Mouse (Mus musculus) heart, adult 9 months (tissue): ENCODE data around the gene Rbm34.
A peak's percentile ranks its signal among the peaks of the same experiment; 100 is the strongest.
"Not testable (repeated sequence)": the region's sequence is repeated elsewhere in the genome, so short reads cannot be mapped to it uniquely, and the experiment has no call there.

Source experiments
- DNase-seq, 2 experiments: peaks; one replicate each; pipeline ENCODE4 v3.0.0; 2022; ENCODE audit warnings: low spot score in 2 of 2

The Rbm34 gene

DNA sequence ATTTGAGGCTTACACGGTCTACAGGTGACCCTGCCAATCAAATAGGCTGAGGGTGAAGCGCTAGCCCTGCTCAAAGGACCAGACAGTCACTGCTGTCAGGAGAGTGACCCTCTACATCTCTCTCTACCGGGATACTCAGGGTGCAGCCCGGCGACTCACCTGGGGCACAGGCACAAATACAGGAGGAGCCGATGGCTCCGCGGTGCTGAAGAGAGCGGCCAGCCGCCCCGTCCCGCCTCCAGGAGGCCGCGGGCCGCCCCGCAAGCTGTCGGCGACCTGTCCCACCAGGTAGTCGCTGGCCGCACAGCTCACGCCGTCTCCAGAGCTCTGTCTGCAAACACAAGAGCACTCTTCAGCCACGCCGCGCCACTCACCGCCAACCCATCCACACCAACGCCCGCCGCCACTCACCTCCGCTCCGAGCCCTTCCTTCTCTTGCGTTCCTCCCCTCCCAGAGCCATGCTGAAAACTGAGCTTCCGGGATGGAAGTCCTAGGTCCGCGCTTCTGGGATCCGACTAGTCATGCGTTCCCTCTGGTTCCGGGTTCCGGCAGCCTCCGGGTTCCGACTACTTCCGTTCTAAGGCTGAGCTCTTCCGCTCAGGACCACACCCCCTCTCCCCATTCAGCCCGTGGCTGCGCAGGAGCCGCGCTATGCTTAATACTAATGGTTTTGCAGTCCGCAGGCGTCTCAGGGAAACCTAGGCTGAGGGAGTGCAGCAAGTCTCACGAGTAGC lies at the start of gene Rbm34:
Gene Rbm34 (minus strand): TSS at position 493 of the 735 bp plus-strand sequence.
- DNase-seq, result peak; percentile 86 to 92

DNA sequence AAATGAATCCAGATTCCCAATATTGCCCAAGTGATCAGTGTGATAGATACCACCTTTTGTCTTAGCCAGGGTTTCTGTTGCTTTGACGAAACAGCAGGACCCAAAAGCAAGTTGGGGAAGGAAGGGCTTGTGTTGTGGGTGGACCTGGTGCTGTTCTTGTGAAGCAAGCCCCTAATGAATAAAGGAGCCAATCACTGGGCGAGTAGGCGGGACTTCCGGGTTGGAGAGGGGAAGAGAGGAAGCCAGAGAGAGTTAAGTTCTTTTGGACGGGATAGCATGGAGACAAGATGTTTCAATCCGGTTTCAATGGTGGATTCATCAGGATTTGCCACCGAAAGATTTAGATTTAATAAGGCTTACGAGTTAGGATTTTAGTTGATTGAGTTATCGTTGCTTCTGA lies 40.8 kb upstream of the Rbm34 start:
- no peak for DNase-seq

DNA sequence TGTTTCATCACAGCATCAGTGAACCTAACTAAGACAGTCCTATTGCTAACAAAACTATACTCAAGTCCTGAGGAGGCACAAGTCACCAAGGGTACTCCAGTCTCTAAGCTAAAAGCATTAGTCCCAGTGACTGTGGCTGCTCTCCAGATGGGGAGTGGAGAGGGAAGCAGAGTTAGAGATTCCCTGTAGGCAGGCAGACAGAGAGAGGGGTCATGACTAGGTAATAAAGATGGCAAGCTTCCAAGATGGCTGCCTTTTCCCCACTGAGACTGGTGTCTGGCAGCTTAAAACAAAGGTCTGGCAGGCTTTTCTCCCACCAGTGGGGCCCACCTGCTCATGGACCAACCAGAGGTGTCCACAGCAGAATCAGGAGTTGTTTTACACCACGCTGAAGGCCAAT lies 23.6 kb upstream of the Rbm34 start:
- no peak for DNase-seq

DNA sequence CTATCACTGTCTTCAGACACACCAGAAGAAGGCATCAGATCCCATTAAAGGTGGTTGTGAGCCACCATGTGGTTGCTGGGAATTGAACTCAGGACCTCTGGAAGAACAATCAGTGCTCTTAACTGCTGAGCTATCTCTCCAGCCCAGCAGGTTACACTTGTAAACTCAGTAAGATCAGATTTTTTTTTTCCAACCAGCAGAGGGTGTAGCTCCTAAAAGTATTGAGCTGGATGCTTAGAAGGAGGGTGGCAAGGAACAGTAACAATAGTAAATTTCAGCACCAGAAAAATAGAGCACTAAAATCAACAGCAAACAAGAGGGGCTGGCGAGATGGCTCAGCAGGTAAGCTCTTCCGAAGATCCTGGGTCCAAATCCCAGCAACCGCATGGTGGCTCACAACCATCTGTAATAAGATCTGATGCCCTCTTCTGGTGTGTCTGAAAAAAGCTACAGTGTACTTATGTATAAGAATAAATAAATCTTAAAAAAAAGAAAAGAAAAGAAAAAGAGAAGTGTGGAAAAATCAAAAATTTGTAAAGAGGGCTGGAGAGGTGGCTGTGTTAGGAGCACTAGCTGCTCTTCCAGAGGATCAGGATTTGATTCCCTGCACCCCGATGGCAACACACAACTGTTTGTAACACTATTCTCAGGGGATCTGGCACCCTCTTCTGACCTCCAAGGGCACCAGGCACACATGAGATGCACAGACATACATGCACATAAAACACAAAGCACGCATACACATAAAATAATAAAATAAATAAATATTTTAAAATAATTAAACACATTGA lies 18.7 kb upstream of the Rbm34 start:
- DNase-seq, result no peak

DNA sequence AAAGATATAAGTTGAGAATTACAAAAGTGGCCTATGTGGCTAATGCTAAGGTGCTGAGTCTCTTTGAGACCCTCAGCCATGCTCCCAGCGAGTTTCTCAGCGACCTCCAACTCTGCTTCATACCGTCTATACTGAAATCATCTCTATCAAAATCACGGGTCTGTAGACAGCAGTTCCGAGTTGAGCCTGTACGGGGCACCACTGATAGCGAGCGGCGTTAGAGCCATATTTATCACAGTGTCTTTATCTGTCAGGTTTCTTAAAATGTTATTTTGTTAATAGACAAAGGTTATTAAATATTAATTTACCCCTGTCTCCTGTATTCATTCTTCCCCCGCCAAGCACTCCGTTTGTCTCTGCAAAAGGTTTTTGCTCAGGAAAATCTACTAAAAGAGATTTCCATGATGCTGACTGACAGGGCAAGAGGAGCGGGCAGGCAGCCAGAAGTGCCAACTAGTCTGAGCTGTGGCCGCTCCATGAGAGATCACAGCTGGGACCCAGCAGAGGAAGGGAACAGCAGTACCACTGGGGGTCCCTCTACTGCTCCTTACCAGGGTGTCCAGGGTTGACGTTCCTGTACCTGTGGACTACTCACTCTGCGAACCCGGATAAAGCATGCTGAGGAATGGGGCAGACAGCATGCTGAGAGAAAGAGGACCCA lies 17.6 kb upstream of the Rbm34 start:
- DNase-seq, result no peak

DNA sequence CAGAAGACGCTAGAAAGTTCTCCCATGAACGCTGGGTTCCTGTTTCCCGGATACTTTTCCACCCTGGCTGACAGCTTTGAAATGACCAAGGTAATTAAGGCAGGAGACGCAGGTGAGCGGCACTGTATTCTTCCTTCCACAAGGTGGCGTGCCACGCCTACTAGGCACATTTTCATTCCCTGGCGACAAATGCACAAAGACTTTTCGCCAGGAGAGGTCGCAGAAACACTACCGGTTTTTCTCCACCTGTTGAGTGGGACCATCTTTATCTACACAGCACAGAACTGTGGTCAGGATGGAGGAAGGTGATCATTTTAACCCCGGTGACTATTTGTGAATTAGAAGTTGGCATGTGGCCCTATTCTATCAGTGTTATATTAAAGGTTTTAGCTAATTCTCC lies 15.6 kb upstream of the Rbm34 start:
- peak; percentile 38 to 73 for DNase-seq

DNA sequence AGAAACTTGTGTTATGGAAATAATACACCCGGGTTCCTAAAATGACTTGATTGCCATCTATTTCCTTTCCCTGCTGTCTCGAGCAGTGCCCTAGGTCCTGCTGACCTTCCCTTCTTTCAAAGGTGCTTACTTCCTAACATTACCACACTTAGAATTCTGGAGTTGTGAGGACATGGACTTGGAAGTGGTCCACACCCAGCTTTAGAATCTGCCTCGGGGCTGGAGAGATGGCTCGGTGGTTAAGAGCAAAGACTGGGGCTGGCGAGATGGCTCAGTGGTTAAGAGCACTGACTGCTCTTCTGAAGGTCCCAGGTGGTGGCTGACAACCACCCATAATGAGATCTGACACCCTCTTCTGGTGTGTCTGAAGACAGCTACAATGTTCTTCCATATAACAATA lies 9.2 kb upstream of the Rbm34 start:
- no peak for DNase-seq

DNA sequence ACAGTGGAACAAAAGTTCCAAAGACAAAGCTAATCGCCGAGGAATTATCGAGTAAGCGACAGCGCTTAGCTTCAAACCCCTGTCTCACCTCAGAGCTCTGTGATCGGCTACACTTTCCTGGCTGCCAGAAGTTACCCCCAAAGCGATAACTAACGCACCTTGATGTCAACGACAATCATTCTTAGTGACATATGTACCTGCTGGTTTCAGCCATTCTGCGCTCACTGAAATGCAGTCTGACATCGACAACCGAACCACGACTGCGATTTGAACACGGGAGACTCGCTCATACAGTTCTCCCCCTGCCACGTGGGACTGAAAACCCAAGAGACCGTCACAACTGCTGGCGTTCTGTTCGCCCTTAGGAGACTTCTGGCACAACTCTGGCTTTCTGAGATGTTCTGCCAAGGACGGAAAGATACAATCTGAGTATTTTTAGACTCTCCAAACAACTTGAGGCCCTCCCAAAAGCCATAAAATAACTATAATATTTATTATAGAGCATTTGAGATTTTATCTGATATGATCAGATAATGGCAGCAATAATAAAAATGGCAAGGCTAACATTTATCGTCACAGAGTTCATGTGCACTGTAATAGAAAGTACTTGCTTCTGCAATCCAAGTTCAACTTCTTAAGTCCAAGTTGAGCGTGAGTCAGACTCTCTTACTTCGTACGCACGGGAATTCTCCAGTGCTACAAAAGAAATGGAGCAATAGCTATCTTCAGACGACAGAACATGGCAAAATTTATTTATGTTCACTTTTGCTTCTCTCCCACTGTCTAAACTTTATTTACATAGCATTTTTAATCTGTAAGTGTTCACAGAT lies 8.4 kb upstream of the Rbm34 start:
- peak in 1 of 2 experiments; percentile 20 for DNase-seq

DNA sequence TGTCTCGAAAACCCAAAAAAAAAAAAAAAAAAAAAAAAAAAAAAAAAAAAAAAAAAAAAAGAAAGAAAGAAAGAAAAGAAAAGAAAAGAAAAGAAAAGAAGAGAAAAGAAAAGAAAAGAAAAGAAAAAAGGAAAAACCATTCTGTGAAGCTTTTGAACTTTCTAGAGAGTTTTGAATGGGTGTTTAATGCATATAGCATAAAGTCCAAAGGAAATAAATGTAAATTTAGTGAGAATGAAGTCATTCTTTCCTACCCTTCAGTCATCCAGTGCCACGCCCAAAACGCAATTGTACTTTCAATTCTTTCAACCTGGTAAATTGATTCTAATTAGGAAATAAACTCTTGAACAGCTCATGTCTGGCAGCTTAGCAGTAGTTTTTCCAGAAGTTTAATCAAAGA lies 7.7 kb upstream of the Rbm34 start:
- DNase-seq, result not testable (repeated sequence)

DNA sequence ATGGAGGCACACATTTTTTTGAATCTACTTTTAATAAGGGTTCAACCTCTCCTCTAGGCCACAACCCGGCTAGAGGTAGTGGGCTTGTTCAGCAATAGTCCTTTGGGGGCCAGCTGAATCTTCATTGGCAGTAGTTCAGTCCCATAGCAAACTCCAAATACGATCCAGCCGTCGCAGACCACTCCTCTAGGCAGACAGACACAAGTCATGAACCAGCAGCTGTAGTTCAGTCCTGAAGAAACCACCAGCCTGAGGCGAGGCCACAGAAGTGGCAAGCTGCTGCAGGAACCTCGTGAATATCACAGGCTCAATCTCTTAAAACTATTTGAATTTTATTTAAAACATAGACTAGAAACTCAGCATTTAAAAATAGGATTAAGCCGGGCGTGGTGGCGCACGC lies 7.2 kb upstream of the Rbm34 start:
- DNase-seq, result no peak

DNA sequence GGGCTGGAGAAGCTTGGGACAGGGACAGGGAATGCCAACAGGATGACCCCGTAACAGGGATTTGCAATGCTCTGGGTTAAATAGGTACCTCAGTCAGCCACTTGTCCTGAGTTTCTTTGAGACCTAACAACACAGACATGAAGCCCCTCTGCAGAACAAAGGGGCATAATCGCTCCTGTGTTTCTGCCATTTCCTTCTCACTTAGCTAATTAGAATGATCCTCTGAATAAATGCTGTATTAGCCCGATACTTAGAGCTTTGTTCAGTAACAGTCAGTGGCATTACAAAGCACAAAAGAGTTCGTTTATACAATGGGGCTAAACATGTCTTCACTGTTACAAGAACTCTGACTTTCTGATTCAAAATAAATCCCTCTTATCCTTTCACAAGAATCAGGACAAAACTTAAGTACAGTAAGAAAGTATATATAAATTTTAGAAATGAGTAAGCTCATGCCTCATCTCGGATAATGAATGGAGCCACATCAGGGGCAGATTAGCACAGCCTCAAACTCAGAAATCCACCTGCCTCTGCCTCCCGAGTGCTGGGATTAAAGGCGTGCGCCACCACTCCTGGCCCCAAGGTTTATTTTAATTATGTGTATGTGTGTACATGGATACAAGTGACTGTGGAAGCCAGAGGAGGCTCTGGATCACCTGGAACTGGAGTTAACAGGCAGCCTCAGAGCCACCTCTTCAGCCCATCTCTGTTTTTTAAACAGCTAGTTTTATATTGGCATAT lies 5.9 kb upstream of the Rbm34 start:
- no peak for DNase-seq

DNA sequence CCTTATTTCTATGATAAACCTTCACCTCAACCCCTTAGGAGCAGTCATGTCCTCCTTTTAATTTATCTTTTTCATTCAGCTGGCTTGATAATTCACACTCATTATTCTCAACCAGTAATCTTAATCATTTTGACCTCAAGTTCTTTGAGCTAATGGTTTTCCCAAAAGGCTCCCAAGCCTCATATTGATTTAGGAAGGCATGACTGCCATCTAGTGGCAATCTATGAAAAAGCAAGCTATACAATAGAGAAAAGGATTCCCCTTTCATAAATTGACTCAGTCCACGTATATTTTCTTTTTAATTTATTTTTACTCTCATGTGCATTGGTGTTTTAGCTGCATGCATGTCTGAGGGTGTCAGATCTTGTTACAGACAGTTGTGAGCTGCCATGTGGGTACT lies 4.8 kb upstream of the Rbm34 start:
- peak in 1 of 2 experiments; percentile 45 for DNase-seq

DNA sequence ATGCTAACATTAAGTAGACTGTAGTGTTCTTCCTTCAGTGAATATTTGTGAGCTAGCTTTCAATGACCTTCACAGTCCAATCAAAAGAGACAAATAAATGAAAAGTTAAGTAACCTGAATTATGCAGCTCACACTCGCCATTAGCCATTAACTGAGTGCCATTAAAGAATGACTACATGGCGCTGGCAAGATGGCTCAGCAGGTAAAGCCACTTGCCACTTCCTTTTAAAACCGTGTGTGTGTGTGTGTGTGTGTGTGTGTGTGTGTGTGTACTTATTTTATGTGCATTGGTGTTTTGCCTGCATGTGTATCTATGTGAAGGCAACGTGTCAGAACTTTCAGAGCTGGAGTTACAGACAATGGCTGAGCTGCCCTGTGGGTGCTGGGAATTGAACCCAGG lies 3.6 kb upstream of the Rbm34 start:
- no peak for DNase-seq

DNA sequence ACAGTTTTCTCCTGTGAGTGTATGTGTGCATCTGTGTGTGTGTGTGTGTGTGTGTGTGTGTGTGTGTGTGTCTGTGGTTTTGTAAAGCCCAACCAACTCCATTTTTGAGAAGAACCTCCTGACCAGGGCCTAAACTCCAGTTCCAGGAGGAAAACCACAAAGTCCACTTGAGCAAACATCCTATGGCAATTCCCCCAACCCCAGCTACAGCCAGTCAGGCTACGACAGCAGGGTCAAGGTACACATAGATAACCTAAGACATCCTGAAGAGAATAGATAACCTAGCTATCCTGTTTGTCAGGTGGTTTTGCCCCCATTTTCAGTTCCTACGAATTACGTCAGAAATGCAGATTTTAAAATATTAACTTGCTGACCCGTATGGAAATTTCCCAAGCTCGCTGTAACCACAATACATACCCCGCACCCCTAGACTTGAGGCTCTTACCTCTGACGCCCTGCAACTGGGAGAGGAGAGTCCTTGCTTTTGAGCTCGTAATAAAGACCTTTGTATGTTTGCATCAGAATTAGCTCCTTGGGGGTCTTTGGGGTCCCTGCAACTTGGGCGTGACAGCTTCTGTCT lies 2.9 kb upstream of the Rbm34 start:
- DNase-seq, result no peak

DNA sequence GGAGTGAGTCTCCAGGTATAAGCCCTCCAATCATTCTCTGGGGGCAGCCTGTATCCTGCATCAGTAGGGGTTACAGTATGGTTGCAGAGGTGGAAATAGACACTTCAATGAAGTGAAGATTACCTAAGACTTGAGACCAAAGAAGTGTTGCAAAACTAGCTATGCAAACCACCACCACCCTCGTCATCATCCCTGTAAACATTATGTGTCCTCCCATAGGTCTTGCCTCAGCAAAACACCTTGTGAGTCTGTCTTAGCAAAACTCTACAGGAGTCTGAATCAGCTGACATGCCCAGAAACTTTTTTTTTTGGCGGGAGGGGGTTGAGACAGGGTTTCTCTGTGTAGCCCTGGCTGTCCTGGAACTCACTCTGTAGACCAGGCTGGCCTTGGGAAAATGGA lies 1.8 kb upstream of the Rbm34 start:
- no peak for DNase-seq

DNA sequence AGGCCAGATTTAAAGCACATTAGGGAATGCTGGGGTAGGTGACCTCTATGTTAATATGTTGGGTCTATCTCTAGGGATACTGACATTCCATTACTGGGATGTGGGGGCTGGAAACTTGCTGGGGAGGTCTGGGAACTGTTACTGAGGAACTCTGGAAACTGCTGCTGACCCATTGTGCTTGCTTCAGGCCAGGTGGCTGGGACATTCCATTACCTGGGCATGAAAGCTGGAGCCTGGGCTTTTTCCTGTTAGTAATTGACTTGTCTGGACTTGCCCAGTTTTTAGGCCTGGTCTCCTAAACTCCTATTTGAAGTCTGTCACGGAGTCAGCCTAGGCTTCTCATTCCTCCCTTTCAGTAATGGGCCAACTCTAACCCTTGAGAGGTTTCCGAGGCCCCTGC lies 1.2 kb upstream of the Rbm34 start:
- DNase-seq, result no peak

DNA sequence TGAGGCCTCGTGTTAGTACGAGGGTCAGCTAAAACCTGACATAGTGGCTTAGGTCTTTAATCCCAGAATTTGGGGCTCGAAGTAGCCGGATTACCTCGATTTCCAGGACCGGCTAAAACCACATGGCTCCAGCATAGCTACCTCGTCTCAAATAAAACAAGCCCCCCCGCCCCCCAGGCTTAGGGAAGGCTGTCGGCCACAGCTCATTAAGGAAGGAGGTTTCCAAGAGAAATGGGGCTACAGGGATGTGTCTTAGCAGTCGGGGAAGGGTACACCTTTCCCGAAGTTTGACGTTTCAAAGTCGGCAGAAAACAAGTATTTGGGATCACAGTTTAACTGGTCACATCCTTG lies 418 bp upstream of the Rbm34 start:
- DNase-seq, result no peak

DNA sequence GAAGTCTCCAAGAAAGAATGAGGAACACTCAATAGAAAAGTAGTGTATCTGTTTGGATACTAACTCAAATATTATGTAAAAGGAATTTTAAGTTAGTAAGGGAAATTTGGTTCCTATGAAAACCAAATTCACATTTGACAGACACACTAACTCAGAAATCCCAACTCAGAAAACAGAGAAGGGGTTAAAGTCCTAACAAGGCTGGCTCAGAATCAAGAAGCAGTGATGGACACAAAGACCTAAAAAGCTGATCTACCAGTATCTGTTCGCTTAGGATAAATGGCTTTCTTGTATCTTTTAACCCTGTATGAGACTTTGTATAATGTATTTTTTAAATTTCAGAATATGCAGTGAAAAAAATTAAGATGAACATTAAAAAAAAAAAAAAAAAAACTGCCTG lies 1.3 kb downstream of the Rbm34 start:
- no peak for DNase-seq

DNA sequence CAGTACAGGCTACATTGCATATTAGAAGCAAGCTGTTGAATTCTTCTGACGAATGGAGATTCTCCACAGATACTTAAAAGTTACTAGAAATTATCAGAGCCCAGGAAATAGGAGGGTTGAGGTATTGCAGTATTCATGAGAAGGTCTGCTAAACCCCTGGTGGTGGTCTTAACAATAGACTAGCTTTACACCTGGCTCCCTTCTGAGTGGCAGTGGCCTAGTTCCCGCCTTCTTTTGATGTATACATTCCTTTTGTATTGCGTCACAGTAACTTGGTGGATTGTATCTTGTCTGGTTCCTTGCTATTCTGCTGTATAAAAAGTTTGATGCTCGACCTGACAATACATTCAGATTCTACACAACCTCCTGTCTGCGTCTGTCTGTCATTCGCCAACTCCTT lies 2.8 kb downstream of the Rbm34 start:
- DNase-seq, result no peak

DNA sequence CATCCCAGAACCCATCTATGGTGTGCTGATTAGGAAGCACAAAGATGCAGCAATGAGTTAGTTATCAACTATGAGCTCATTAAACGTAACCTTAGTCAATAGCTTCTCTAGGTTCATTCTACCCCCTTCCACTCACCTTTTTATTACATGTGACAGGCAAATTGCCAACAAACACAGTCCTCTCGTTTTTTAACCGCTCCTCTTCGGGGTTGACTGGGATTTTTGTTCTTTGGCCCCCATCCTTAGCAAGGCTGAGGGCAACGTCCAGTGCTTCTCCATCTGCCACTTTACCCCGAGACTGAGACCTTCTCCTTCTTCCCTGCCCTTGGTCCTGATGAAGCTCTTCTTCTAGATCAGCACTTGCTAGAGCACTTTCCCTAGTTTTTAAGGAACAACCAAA lies 5.6 kb downstream of the Rbm34 start:
- DNase-seq, result no peak

DNA sequence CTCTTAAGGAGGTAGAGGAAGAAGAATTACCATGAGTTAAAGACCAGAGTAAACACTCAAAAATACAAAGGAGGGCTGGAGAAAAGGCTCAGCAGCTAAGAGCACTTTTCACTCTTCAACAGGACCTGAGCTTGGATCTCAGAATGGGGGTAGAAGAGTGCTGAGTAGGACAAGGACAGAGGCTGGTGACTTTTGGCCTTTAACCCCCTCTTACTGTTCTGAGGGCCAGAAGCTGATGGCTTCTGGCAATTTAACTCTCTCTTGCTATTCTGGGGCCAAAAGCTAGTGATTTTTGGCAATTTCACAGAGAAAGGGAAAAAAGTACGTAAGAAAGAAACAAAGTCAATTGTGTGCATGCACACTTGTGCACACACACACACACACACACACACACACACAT lies 8.0 kb downstream of the Rbm34 start:
- no peak for DNase-seq
